Mouse (Mus musculus) MEL (cell line): ENCODE data around the gene Acd. TPM values are rescaled to one million over a fixed set of nuclear protein-coding genes. Genes with fewer than 3 reads are reported as not detected.

Experiments used
- polyA plus RNA-seq, 2 experiments: library from polyadenylated mRNA; stranded (reverse) in 1 of 2; unstranded in 1 of 2; fragments of >175 nt in 1 of 2; fragments of >200 nt in 1 of 2; gene quantifications; 2 replicates each; pipeline versions ENCODE4 v1.2.1 to v1.2.4; 2012; ENCODE audit warnings: low replicate concordance in 2 of 2, low read depth in 1 of 2; ENCODE audit not compliant: insufficient read length in 2 of 2, insufficient read depth in 1 of 2, missing spikeins in 1 of 2
- total RNA-seq: library from RNA; depleted of rRNA; stranded (reverse); fragments of 300-350 nt; gene quantifications from 2 replicates; pipeline ENCODE4 v1.2.3, GENCODE M21; 2012; rRNA removed

The Acd gene
- total and polyA plus RNA-seq, 3 experiments = 7.5 to 53.9 TPM; not detected in 1

Other genes with a start within 250 kb of the Acd start
- gene Tppp3, start 229.6 kb downstream of the Acd start, total RNA-seq = 0.42 and 0.81 TPM in 2 replicates
- gene Tppp3, start 229.6 kb downstream of the Acd start, polyA plus RNA-seq = 1 to 10 TPM in 1 of 2 experiments, not detected in 1; 1.7 TPM
- gene Zdhhc1, start 204.2 kb downstream of the Acd start, total RNA-seq = 4.7 and 4.9 TPM in 2 replicates
- gene Zdhhc1, start 204.2 kb downstream of the Acd start, polyA plus RNA-seq = 10 to 100 TPM in 1 of 2 experiments, not detected in 1; 11.5 TPM
- 0.27 TPM in 1 of 2 replicates, not detected in the other for gene Hsd11b2, start 182.3 kb downstream of the Acd start, total RNA-seq
- gene Hsd11b2, start 182.3 kb downstream of the Acd start, polyA plus RNA-seq = 1 to 10 TPM in 1 of 2 experiments, not detected in 1; 2.1 TPM
- gene Atp6v0d1, start 135.1 kb downstream of the Acd start, total RNA-seq = 43.0 and 51.1 TPM in 2 replicates
- 10 to 100 TPM in 1 of 2 experiments, not detected in 1; 83.8 TPM for gene Atp6v0d1, start 135.1 kb downstream of the Acd start, polyA plus RNA-seq
- 15.7 and 16.6 TPM in 2 replicates for gene Ripor1, start 95.8 kb downstream of the Acd start, total RNA-seq
- 100 to 1,000 TPM in 1 of 2 experiments, not detected in 1; 120 TPM for gene Ripor1, start 95.8 kb downstream of the Acd start, polyA plus RNA-seq
- gene Ctcf, start 64.5 kb downstream of the Acd start, total RNA-seq = 36.4 and 40.7 TPM in 2 replicates
- gene Ctcf, start 64.5 kb downstream of the Acd start, polyA plus RNA-seq = 100 to 1,000 TPM in 1 of 2 experiments, 10 to 100 TPM in 1; 87.1 to 670 TPM
- not detected in 2 replicates for gene Agrp, start 63.7 kb downstream of the Acd start, total RNA-seq
- under 1 TPM in 1 of 2 experiments, not detected in 1; 0.63 TPM for gene Agrp, start 63.7 kb downstream of the Acd start, polyA plus RNA-seq
- 7.9 and 9.5 TPM in 2 replicates for gene Carmil2, start 14.8 kb downstream of the Acd start, total RNA-seq
- 10 to 100 TPM in 1 of 2 experiments, not detected in 1; 62.7 TPM for gene Carmil2, start 14.8 kb downstream of the Acd start, polyA plus RNA-seq
- 12.3 and 13.7 TPM in 2 replicates for gene Pard6a, start within 50 bp of the Acd start, total RNA-seq
- 10 to 100 TPM in 1 of 2 experiments, not detected in 1; 20.5 TPM for gene Pard6a, start within 50 bp of the Acd start, polyA plus RNA-seq
- 0.13 and 0.23 TPM in 2 replicates for gene 4933405L10Rik, start 6.6 kb upstream of the Acd start, total RNA-seq
- gene 4933405L10Rik, start 6.6 kb upstream of the Acd start, polyA plus RNA-seq = under 1 TPM in 1 of 2 experiments, not detected in 1; 0.42 TPM
- 22.0 TPM in 2 replicates for gene Enkd1, start 7.1 kb upstream of the Acd start, total RNA-seq
- gene Enkd1, start 7.1 kb upstream of the Acd start, polyA plus RNA-seq = 10 to 100 TPM in 1 of 2 experiments, not detected in 1; 42.6 TPM
- gene Gfod2, start 57.6 kb upstream of the Acd start, total RNA-seq = 7.0 and 8.3 TPM in 2 replicates
- gene Gfod2, start 57.6 kb upstream of the Acd start, polyA plus RNA-seq = 1 to 10 TPM in 1 of 2 experiments, not detected in 1; 7.0 TPM
- 7.4 and 7.7 TPM in 2 replicates for gene Ranbp10, start 126.2 kb upstream of the Acd start, total RNA-seq
- 10 to 100 TPM in 1 of 2 experiments, not detected in 1; 22.1 TPM for gene Ranbp10, start 126.2 kb upstream of the Acd start, polyA plus RNA-seq
- not detected in 2 replicates for gene Tsnaxip1, start 126.6 kb upstream of the Acd start, total RNA-seq
- gene Tsnaxip1, start 126.6 kb upstream of the Acd start, polyA plus RNA-seq = under 1 TPM in 1 of 2 experiments, not detected in 1; 0.10 TPM
- 14.2 and 15.7 TPM in 2 replicates for gene Cenpt, start 152.2 kb upstream of the Acd start, total RNA-seq
- 10 to 100 TPM in 1 of 2 experiments, not detected in 1; 26.5 TPM for gene Cenpt, start 152.2 kb upstream of the Acd start, polyA plus RNA-seq
- 41.9 and 48.8 TPM in 2 replicates for gene Thap11, start 154.0 kb upstream of the Acd start, total RNA-seq
- gene Thap11, start 154.0 kb upstream of the Acd start, polyA plus RNA-seq = 10 to 100 TPM in 1 of 2 experiments, not detected in 1; 51.4 TPM
- gene Nutf2, start 159.5 kb upstream of the Acd start, total RNA-seq = 167 and 198 TPM in 2 replicates
- gene Nutf2, start 159.5 kb upstream of the Acd start, polyA plus RNA-seq = 10 to 100 TPM in 1 of 2 experiments, not detected in 1; 28.0 TPM
- 44.5 and 46.1 TPM in 2 replicates for gene Edc4, start 179.8 kb upstream of the Acd start, total RNA-seq
- gene Edc4, start 179.8 kb upstream of the Acd start, polyA plus RNA-seq = 10 to 100 TPM in 1 of 2 experiments, not detected in 1; 72.1 TPM
- not detected in 2 replicates for gene Nrn1l, start 192.5 kb upstream of the Acd start, total RNA-seq
- gene Nrn1l, start 192.5 kb upstream of the Acd start, polyA plus RNA-seq = under 1 TPM in 1 of 2 experiments, not detected in 1; 0.39 TPM
- 11.5 and 12.9 TPM in 2 replicates for gene Pskh1, start 199.3 kb upstream of the Acd start, total RNA-seq
- 10 to 100 TPM in 1 of 2 experiments, not detected in 1; 26.2 TPM for gene Pskh1, start 199.3 kb upstream of the Acd start, polyA plus RNA-seq
- gene Ctrl, start 232.8 kb upstream of the Acd start, total RNA-seq = 0.69 and 1.5 TPM in 2 replicates
- 1 to 10 TPM in 1 of 2 experiments, not detected in 1; 3.0 TPM for gene Ctrl, start 232.8 kb upstream of the Acd start, polyA plus RNA-seq
- gene Psmb10, start 237.3 kb upstream of the Acd start, total RNA-seq = 228 and 275 TPM in 2 replicates
- gene Psmb10, start 237.3 kb upstream of the Acd start, polyA plus RNA-seq = 100 to 1,000 TPM in 1 of 2 experiments, not detected in 1; 193 TPM
- gene Lcat, start 242.3 kb upstream of the Acd start, total RNA-seq = 0.78 and 1.1 TPM in 2 replicates
- 1 to 10 TPM in 1 of 2 experiments, not detected in 1; 2.5 TPM for gene Lcat, start 242.3 kb upstream of the Acd start, polyA plus RNA-seq